Mouse (Mus musculus): ENCODE measurements around the gene Hbp1. TPM values are rescaled to one million over a fixed set of nuclear protein-coding genes. Genes with fewer than 3 reads are reported as not detected.

Gene Hbp1
- total and polyA plus RNA-seq, 2 experiments, result 57.3 to 117 TPM

DNA sequence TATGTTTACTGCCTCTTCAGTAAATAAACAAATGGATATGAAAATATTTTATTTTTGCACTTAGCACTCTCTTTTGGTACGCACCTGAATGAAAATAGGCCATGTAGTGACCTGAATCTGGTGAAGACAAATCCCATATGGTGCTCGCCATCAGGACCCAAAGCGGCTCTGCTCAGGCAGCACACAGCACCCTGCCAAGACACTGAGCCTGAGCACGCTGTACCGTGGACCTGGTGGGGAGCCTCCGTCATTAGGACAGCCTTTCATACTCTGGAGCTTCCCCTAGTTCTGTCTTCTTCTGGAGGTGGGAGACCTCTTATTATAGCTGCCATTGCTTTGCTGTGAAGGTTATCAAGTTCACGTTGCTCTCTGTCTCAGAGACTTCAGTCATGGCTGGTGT, 57.6 kb downstream of the Hbp1 start:
- no peaks in the 10 kb centered on the region for H3K79me2 ChIP-seq (ENCODE audit: control insufficient read depth, insufficient read depth, low read length)
- H3K27ac ChIP-seq (replicated peaks; ENCODE audit: insufficient read depth, low read depth, low read length), result no peak overlapping the region
- H3K4me1 ChIP-seq (ENCODE audit: control insufficient read depth, insufficient read depth, low read length), result no peaks in the 10 kb centered on the region; the same call in 1 of the 2 replicates
- no peaks in the 10 kb centered on the region for H3K27me3 ChIP-seq (ENCODE audit: control insufficient read depth, insufficient read depth, low read length)
- TF ChIP-seq CTCF (IDR thresholded peaks at IDR 0.05; ENCODE audit: low read depth, low read length) (no peak), POLR2A (IDR thresholded peaks at IDR 0.05; ENCODE audit: extremely low read depth, insufficient read depth, low read length) (no peak)
- WGBS, result 92% methylated on average over 7 of the region's 7 CpGs
- no peaks in the 10 kb centered on the region; the same call in none of the 2 replicates for H3K36me3 ChIP-seq (ENCODE audit: control insufficient read depth, insufficient read depth, low read length)
- no peak for DNase-seq (ENCODE audit: extremely low read depth, low read depth, low spot score)
- no peak overlapping the region for H3K4me3 ChIP-seq (ENCODE audit: insufficient read depth, low read depth, low read length)
- no peak overlapping the region for H3K9ac ChIP-seq (ENCODE audit: low read depth, low read length)

GRCm38 (mm10) chr12:31892079-31892478, 58.3 kb downstream of the Hbp1 start:
- Histone ChIP-seq H3K4me3 (ENCODE audit: insufficient read depth, low read depth, low read length) (no peak overlapping the region), H3K36me3 (ENCODE audit: control insufficient read depth, insufficient read depth, low read length) (no peaks in the 10 kb centered on the region; the same call in none of the 2 replicates), H3K9ac (ENCODE audit: low read depth, low read length) (no peak overlapping the region), H3K27ac (replicated peaks; ENCODE audit: insufficient read depth, low read depth, low read length) (no peak overlapping the region), H3K27me3 (ENCODE audit: control insufficient read depth, insufficient read depth, low read length) (no peaks in the 10 kb centered on the region), H3K79me2 (ENCODE audit: control insufficient read depth, insufficient read depth, low read length) (no peaks in the 10 kb centered on the region), H3K4me1 (ENCODE audit: control insufficient read depth, insufficient read depth, low read length) (no peaks in the 10 kb centered on the region; the same call in 1 of the 2 replicates)
- TF ChIP-seq POLR2A (IDR thresholded peaks at IDR 0.05; ENCODE audit: extremely low read depth, insufficient read depth, low read length), result no peak
- no peak for TF ChIP-seq CTCF (IDR thresholded peaks at IDR 0.05; ENCODE audit: low read depth, low read length)
- peak; percentile 60 for DNase-seq (ENCODE audit: extremely low read depth, low read depth, low spot score)

GRCm38 (mm10) chr12:31890685-31891084, 59.6 kb downstream of the Hbp1 start:
- Histone ChIP-seq H3K9ac (ENCODE audit: low read depth, low read length) (no peak overlapping the region), H3K4me3 (ENCODE audit: insufficient read depth, low read depth, low read length) (no peak overlapping the region), H3K4me1 (ENCODE audit: control insufficient read depth, insufficient read depth, low read length) (no peaks in the 10 kb centered on the region; the same call in 1 of the 2 replicates), H3K36me3 (ENCODE audit: control insufficient read depth, insufficient read depth, low read length) (no peaks in the 10 kb centered on the region; the same call in none of the 2 replicates), H3K27ac (replicated peaks; ENCODE audit: insufficient read depth, low read depth, low read length) (no peak overlapping the region), H3K79me2 (ENCODE audit: control insufficient read depth, insufficient read depth, low read length) (no peaks in the 10 kb centered on the region), H3K27me3 (ENCODE audit: control insufficient read depth, insufficient read depth, low read length) (no peaks in the 10 kb centered on the region)
- no peak for TF ChIP-seq CTCF (IDR thresholded peaks at IDR 0.05; ENCODE audit: low read depth, low read length)
- no peak for TF ChIP-seq POLR2A (IDR thresholded peaks at IDR 0.05; ENCODE audit: extremely low read depth, insufficient read depth, low read length)
- WGBS, result 88% methylated on average over 6 of the region's 6 CpGs
- DNase-seq (ENCODE audit: extremely low read depth, low read depth, low spot score), result no peak

- Histone ChIP-seq H3K36me3 (ENCODE audit: control insufficient read depth, insufficient read depth, low read length) (no peaks in the 10 kb centered on the region; the same call in none of the 2 replicates), H3K27ac (replicated peaks; ENCODE audit: insufficient read depth, low read depth, low read length) (no peak overlapping the region), H3K27me3 (ENCODE audit: control insufficient read depth, insufficient read depth, low read length) (no peaks in the 10 kb centered on the region), H3K79me2 (ENCODE audit: control insufficient read depth, insufficient read depth, low read length) (no peaks in the 10 kb centered on the region), H3K4me1 (ENCODE audit: control insufficient read depth, insufficient read depth, low read length) (no peaks in the 10 kb centered on the region), H3K9ac (ENCODE audit: low read depth, low read length) (no peak overlapping the region), H3K4me3 (ENCODE audit: insufficient read depth, low read depth, low read length) (no peak overlapping the region)
- WGBS, result 97% methylated on average over 11 of the region's 11 CpGs
- no peak for DNase-seq (ENCODE audit: extremely low read depth, low read depth, low spot score)
- TF ChIP-seq CTCF (IDR thresholded peaks at IDR 0.05; ENCODE audit: low read depth, low read length) (no peak), POLR2A (IDR thresholded peaks at IDR 0.05; ENCODE audit: extremely low read depth, insufficient read depth, low read length) (no peak)
Measured at GRCm38 (mm10) chr12:31885844-31886606, 64.3 kb downstream of the Hbp1 start.

GRCm38 (mm10) chr12:31885084-31885483, 65.3 kb downstream of the Hbp1 start:
- Histone ChIP-seq H3K36me3 (ENCODE audit: control insufficient read depth, insufficient read depth, low read length) (no peaks in the 10 kb centered on the region; the same call in none of the 2 replicates), H3K4me3 (ENCODE audit: insufficient read depth, low read depth, low read length) (no peak overlapping the region), H3K79me2 (ENCODE audit: control insufficient read depth, insufficient read depth, low read length) (no peaks in the 10 kb centered on the region), H3K4me1 (ENCODE audit: control insufficient read depth, insufficient read depth, low read length) (no peaks in the 10 kb centered on the region), H3K9ac (ENCODE audit: low read depth, low read length) (no peak overlapping the region), H3K27ac (replicated peaks; ENCODE audit: insufficient read depth, low read depth, low read length) (no peak overlapping the region), H3K27me3 (ENCODE audit: control insufficient read depth, insufficient read depth, low read length) (no peaks in the 10 kb centered on the region)
- 98% methylated on average over 4 of the region's 4 CpGs for WGBS
- DNase-seq (ENCODE audit: extremely low read depth, low read depth, low spot score), result no peak
- TF ChIP-seq POLR2A (IDR thresholded peaks at IDR 0.05; ENCODE audit: extremely low read depth, insufficient read depth, low read length) (no peak), CTCF (IDR thresholded peaks at IDR 0.05; ENCODE audit: low read depth, low read length) (no peak)

DNA sequence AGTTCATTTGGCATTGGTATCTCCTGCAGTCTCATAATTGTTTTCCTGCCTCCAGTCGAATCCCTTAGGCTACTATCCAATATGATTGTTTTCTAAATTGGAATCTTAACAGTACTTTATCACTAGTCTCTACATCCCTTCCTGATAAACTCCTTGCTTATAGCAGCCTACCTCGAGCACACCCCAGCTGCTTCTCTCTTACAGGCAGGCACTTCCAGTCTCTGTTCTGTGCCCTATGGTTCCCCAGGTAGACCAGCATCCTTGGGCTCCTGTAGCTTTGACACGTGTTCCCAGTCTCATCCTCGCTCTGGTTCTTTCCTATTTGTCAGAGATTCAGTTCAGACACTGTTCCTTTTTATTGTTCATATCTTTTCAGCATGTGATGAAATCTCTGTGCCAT, 66.0 kb downstream of the Hbp1 start:
- H3K4me1 ChIP-seq (ENCODE audit: control insufficient read depth, insufficient read depth, low read length), result no peaks in the 10 kb centered on the region
- TF ChIP-seq POLR2A (IDR thresholded peaks at IDR 0.05; ENCODE audit: extremely low read depth, insufficient read depth, low read length) (no peak), CTCF (IDR thresholded peaks at IDR 0.05; ENCODE audit: low read depth, low read length) (no peak)

More for the DNA sequence above, 66.0 kb downstream of the Hbp1 start:
- Histone ChIP-seq H3K4me3 (ENCODE audit: insufficient read depth, low read depth, low read length) (no peak overlapping the region), H3K27ac (replicated peaks; ENCODE audit: insufficient read depth, low read depth, low read length) (no peak overlapping the region), H3K27me3 (ENCODE audit: control insufficient read depth, insufficient read depth, low read length) (no peaks in the 10 kb centered on the region), H3K9ac (ENCODE audit: low read depth, low read length) (no peak overlapping the region), H3K79me2 (ENCODE audit: control insufficient read depth, insufficient read depth, low read length) (no peaks in the 10 kb centered on the region), H3K36me3 (ENCODE audit: control insufficient read depth, insufficient read depth, low read length) (no peaks in the 10 kb centered on the region; the same call in none of the 2 replicates)
- 85% methylated on average over 4 of the region's 4 CpGs for WGBS
- DNase-seq (ENCODE audit: extremely low read depth, low read depth, low spot score), result no peak
